Mouse (Mus musculus) liver, adult 2 months (tissue): ENCODE data around the gene Krt15.

Experiments used
- CTCF ChIP-seq: fragments of 200-500 bp; IDR thresholded peaks from 2 replicates; pipeline ENCODE4 v1.5.1; 2011; ENCODE audit warnings: low read depth, low read length, control low read depth
- POLR2A ChIP-seq: fragments of 200-500 bp; IDR thresholded peaks from 2 replicates; pipeline ENCODE4 v1.6.1; 2011; ENCODE audit warnings: low read length, control low read depth; ENCODE audit not compliant: insufficient read depth; ENCODE audit errors: extremely low read depth

DNA sequence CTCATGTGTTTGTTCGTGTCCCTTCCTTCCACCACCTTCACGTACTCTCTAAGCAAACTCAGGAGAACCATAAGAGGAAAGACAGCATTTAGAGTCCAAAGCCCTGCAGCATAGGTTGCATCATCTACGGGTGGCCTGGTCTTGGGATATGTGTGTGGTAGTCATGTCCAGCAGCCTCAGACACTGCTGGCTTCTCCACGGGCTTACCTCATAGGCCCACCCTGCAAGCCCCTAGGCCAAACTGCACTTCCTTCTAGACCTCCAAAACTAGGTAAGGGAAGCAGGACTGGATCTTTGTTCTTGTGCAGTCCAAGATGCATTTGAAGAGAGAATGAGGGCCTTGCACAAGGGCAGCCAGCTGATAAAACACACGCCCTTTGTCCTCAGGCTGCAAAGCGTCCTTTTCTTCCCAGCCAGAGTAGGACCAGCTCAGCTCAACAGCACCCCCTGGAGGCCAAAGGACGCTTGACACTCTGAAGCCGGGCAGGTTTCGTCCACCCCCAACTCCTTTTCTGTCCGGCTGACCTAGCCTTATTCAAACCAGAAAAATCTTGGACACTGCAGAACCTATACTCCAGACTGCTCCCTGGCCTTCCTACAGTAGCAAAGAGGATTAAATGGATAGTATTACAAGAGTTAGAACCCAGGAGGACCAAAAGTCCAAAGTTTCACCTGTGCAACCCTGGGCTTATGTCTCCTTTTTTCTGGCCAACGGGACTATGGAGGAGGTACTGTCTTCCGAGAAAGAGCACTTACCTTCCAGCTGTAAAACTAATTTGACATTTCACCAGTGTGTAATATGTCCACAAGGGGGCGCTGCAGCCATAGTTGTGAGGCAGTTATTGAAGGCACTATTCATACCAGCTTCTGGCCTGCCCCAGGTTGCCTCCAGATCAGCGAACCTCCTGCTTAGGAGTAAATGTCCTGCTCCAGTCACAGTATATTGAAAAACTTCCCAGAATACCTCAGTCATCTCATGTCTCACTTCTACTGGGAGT, 33.3 kb upstream of the Krt15 start:
- TF ChIP-seq POLR2A (no peak), CTCF (peak; percentile 95)
